Mouse (Mus musculus) lung, embryonic 14.5 days (tissue): ENCODE data around the gene Cfap43. TPM values are rescaled to one million over a fixed set of nuclear protein-coding genes. Genes with fewer than 3 reads are reported as not detected.

Source experiments
- ATAC-seq: fragments of 200-750 bp; cut with Nextera tagmentation; 2 replicates; pipeline ENCODE4 v1.8.0; 2017; ENCODE audit warnings: mild to moderate bottlenecking, moderate TSS enrichment, moderate library complexity; ENCODE audit not compliant: insufficient read depth
- DNase-seq: peaks from one replicate; pipeline ENCODE4 v3.0.0-alpha.2; 2015
- H3K27ac ChIP-seq: fragments of 300-500 bp; sonication (generic); 2 replicates; pipeline ENCODE4 v1.5.1; 2014; ENCODE audit warnings: low read depth, mild to moderate bottlenecking, moderate library complexity
- H3K27me3 ChIP-seq: fragments of 300-500 bp; sonication (generic); 2 replicates; pipeline ENCODE4 v1.6.1; 2014; ENCODE audit warnings: low read length, control low read depth; ENCODE audit not compliant: insufficient read depth
- H3K36me3 ChIP-seq: fragments of 300-500 bp; sonication (generic); 2 replicates; pipeline ENCODE4 v1.6.1; 2014; ENCODE audit warnings: control low read depth; ENCODE audit not compliant: insufficient read depth
- H3K4me1 ChIP-seq: fragments of 300-500 bp; sonication (generic); 2 replicates; pipeline ENCODE4 v1.6.1; 2014; ENCODE audit warnings: antibody characterized with exemption, control low read depth; ENCODE audit not compliant: insufficient read depth
- H3K4me2 ChIP-seq: fragments of 300-500 bp; sonication (generic); 2 replicates; pipeline ENCODE4 v1.6.1; 2014; ENCODE audit warnings: mild to moderate bottlenecking
- H3K4me3 ChIP-seq: fragments of 300-500 bp; sonication (generic); 2 replicates; pipeline ENCODE4 v1.5.1; 2014; ENCODE audit warnings: low read depth, low read length
- H3K9ac ChIP-seq: fragments of 300-500 bp; sonication (generic); 2 replicates; pipeline ENCODE4 v1.6.1; 2014
- H3K9me3 ChIP-seq: fragments of 300-500 bp; sonication (generic); 2 replicates; pipeline ENCODE4 v1.6.1; 2016; ENCODE audit warnings: low read depth, low read length, control low read depth
- CTCF ChIP-seq: IDR thresholded peaks from 2 replicates; pipeline ENCODE4 v1.5.1; 2016; ENCODE audit warnings: antibody characterized with exemption, low read depth
- WGBS: fragments of 180-500 bp; shearing (Covaris S2); extraction: QIAGEN DNeasy Blood & Tissue Kit; methylation state at CpG from one replicate; pipeline ENCODE4 v1.1.7; 2014; 5-methylcytosine and 5-hydroxymethylcytosine counted together
- polyA plus RNA-seq: library from polyadenylated mRNA; unstranded; fragments of >200 nt; fragmentation: Nextera tagmentation; extraction: Ambion mirVana; gene quantifications from 2 replicates; pipeline ENCODE4 v1.2.1, GENCODE M21; 2014

Cfap43 gene
- polyA plus RNA-seq, 1 experiment from 2014 or later, result 0.14 TPM

GRCm38 (mm10) chr19:47898472-47899079 is 20.5 kb downstream of the Cfap43 start:
- WGBS, result 81% methylated on average over 8 of the region's 8 CpGs
- ATAC-seq (no peak; the same call in 1 of the 2 replicates), DNase-seq (no peak)
- no peak overlapping the region for H3K27ac ChIP-seq
- H3K9ac ChIP-seq, result no peak overlapping the region
- H3K4me3 ChIP-seq, result no peak overlapping the region
- no peak overlapping the region for H3K4me2 ChIP-seq
- H3K27me3 ChIP-seq, result no peaks in the 10 kb centered on the region
- peaks cover 16% of the 10 kb centered on the region for H3K4me1 ChIP-seq
- no peak for TF ChIP-seq CTCF
- H3K9me3 ChIP-seq, result no peaks in the 10 kb centered on the region
- H3K36me3 ChIP-seq, result peaks cover 38% of the 10 kb centered on the region

DNA sequence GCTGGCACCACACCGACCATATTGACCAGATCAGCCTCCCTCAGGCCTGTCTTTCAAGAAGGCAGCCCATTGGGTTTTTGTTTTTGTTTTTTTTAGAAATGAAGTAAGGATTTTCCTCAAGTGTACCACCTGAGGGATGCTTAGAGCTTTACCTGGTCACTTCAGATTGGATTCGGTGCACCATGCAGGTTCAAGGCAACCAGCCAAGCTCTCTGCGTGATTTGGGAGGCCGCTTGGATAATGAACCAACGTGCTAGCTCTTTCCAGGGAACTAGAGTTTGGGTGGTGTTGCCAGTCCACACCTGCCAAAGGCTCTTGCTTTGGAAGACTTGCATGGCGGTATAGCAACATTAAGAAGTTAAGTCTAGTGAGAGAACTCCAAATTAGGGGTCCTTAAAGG is 26.0 kb downstream of the Cfap43 start:
- Histone ChIP-seq H3K27me3 (no peaks in the 10 kb centered on the region), H3K4me3 (no peak overlapping the region), H3K4me1 (peaks cover 27% of the 10 kb centered on the region), H3K27ac (no peak overlapping the region), H3K9me3 (no peaks in the 10 kb centered on the region), H3K36me3 (peaks cover 38% of the 10 kb centered on the region), H3K9ac (no peak overlapping the region), H3K4me2 (no peak overlapping the region)
- TF ChIP-seq CTCF, result no peak
- ATAC-seq, result no peak
- 94% methylated on average over 6 of the region's 6 CpGs for WGBS
- DNase-seq, result no peak

GRCm38 (mm10) chr19:47891562-47892312 is 27.4 kb downstream of the Cfap43 start:
- Histone ChIP-seq H3K9ac (no peak overlapping the region), H3K36me3 (peaks cover 27% of the 10 kb centered on the region), H3K4me1 (peaks cover 31% of the 10 kb centered on the region), H3K27ac (peak overlapping the region; percentile 55), H3K4me3 (no peak overlapping the region), H3K27me3 (no peaks in the 10 kb centered on the region), H3K4me2 (peak overlapping the region; percentile 36; the same call in 1 of the 2 replicates), H3K9me3 (no peaks in the 10 kb centered on the region)
- 50% methylated on average over 11 of the region's 11 CpGs for WGBS
- ATAC-seq (peak; percentile 57), DNase-seq (peak; percentile 71)
- TF ChIP-seq CTCF, result no peak

- Histone ChIP-seq H3K9ac (no peak overlapping the region; the same call in 1 of the 2 replicates), H3K27ac (peak overlapping the region; percentile 79), H3K4me3 (no peak overlapping the region), H3K4me1 (peaks cover 37% of the 10 kb centered on the region), H3K4me2 (peak overlapping the region; percentile 36), H3K27me3 (no peaks in the 10 kb centered on the region), H3K9me3 (no peaks in the 10 kb centered on the region), H3K36me3 (peaks cover 16% of the 10 kb centered on the region)
- 33% methylated on average over 10 of the region's 10 CpGs for WGBS
- peak; percentile 74 for DNase-seq
- TF ChIP-seq CTCF, result no peak
- peak; percentile 52; the same call in 1 of the 2 replicates for ATAC-seq
Measured at GRCm38 (mm10) chr19:47890489-47891130, 28.5 kb downstream of the Cfap43 start.

- H3K4me3 ChIP-seq, result no peak overlapping the region
- H3K4me2 ChIP-seq, result no peak overlapping the region
- no peaks in the 10 kb centered on the region for H3K9me3 ChIP-seq
- WGBS, result 90% methylated on average over 8 of the region's 8 CpGs
- H3K27ac ChIP-seq, result no peak overlapping the region
- no peak for DNase-seq
- no peaks in the 10 kb centered on the region for H3K36me3 ChIP-seq
- no peak overlapping the region for H3K9ac ChIP-seq
- peaks cover 40% of the 10 kb centered on the region for H3K4me1 ChIP-seq
- ATAC-seq, result no peak
- no peaks in the 10 kb centered on the region for H3K27me3 ChIP-seq
- no peak for TF ChIP-seq CTCF
Measured at GRCm38 (mm10) chr19:47888037-47888436, 31.1 kb downstream of the Cfap43 start.

- Histone ChIP-seq H3K27ac (no peak overlapping the region), H3K4me3 (no peak overlapping the region), H3K4me1 (peaks cover 38% of the 10 kb centered on the region), H3K4me2 (no peak overlapping the region), H3K36me3 (no peaks in the 10 kb centered on the region), H3K27me3 (no peaks in the 10 kb centered on the region), H3K9ac (no peak overlapping the region), H3K9me3 (no peaks in the 10 kb centered on the region)
- no peak for DNase-seq
- ATAC-seq, result no peak
- TF ChIP-seq CTCF, result no peak
- WGBS, result 82% methylated on average over 10 of the region's 10 CpGs
Measured at GRCm38 (mm10) chr19:47887417-47887816, 31.7 kb downstream of the Cfap43 start.

GRCm38 (mm10) chr19:47886617-47887016 is 32.5 kb downstream of the Cfap43 start:
- H3K9me3 ChIP-seq, result no peaks in the 10 kb centered on the region
- no peaks in the 10 kb centered on the region for H3K36me3 ChIP-seq
- ATAC-seq (peak; percentile 49), DNase-seq (peak; percentile 93)
- no peak overlapping the region for H3K9ac ChIP-seq
- peaks cover 31% of the 10 kb centered on the region for H3K4me1 ChIP-seq
- H3K4me3 ChIP-seq, result no peak overlapping the region
- H3K27ac ChIP-seq, result no peak overlapping the region
- TF ChIP-seq CTCF, result no peak
- 25% methylated on average over 7 of the region's 7 CpGs for WGBS
- no peaks in the 10 kb centered on the region for H3K27me3 ChIP-seq
- H3K4me2 ChIP-seq, result no peak overlapping the region
